Mouse (Mus musculus) cortical plate, adult 2 months (tissue): ENCODE measurements at regions not wholly inside any gene's neighbourhood (a gene's known extent, or its start where the extent isn't known, plus 50 kb on each side); places are given as distances from the start of the nearest gene placed in this dataset.

Experiments used
- H3K27ac ChIP-seq: fragments of 200-500 bp; 2 replicates; pipeline ENCODE4 v1.5.1; 2012; ENCODE audit warnings: low read length, control low read depth, inconsistent platforms; ENCODE audit not compliant: insufficient read depth
- H3K4me1 ChIP-seq: fragments of 200-500 bp; 2 replicates; pipeline ENCODE4 v1.6.1; 2011; ENCODE audit warnings: low read length; ENCODE audit not compliant: control insufficient read depth, insufficient read depth
- H3K4me3 ChIP-seq: fragments of 200-500 bp; 2 replicates; pipeline ENCODE4 v1.5.1; 2011; ENCODE audit warnings: mild to moderate bottlenecking, low read length, control low read depth; ENCODE audit not compliant: insufficient read depth
- CTCF ChIP-seq: fragments of 200-500 bp; IDR thresholded peaks from 2 replicates; pipeline ENCODE4 v1.5.1; 2011; ENCODE audit warnings: mild to moderate bottlenecking, control low read depth, low read length; ENCODE audit not compliant: insufficient read depth; ENCODE audit errors: extremely low read depth
- POLR2A ChIP-seq: fragments of 200-500 bp; IDR thresholded peaks from 2 replicates; pipeline ENCODE4 v1.6.1; 2011; ENCODE audit warnings: mild to moderate bottlenecking, low read length, control low read depth; ENCODE audit not compliant: insufficient read depth; ENCODE audit errors: extremely low read depth

DNA sequence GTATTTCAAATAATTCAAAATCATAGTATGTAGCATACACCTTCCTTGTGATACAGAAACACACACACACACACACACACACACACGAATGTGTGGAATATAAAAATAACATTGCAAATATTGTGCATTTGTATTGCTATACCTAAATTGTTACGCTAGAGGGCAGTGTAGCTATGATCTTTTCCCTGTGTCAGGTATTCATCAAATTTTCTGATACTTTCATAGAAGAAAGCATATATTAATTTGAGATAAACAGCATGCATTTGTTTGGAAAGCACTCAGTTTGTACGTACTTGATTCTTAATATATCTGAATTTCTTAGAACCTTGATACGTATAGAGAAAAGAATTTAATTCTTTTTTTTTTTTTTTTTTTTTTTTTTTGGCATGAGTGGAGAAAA, 1700.9 kb upstream of the Sel1l start:
- H3K4me3 ChIP-seq = no peak overlapping the region
- no peaks in the 10 kb centered on the region for H3K4me1 ChIP-seq
- TF ChIP-seq CTCF (no peak), POLR2A (no peak)
- no peak overlapping the region for H3K27ac ChIP-seq

DNA sequence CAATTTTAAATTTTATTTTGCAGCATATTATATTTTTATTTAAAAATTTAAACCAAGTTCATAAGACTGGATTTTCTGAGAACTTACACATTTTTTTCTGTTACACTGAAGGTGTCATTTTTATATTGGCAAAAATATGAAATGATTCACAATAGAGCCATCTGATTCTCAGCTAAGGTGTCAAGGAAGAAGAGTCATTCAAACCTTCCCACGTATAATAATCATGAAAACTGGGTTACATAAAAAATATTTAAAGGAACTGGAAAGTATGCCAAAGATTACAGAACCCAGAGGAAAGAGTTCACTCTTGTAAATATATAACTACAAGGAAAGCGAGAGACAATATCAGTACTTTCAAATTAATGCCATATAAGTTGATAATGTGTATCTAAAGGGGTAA, 1674.5 kb upstream of the Sel1l start:
- Histone ChIP-seq H3K27ac (no peak overlapping the region), H3K4me1 (no peaks in the 10 kb centered on the region), H3K4me3 (no peak overlapping the region)
- no peak for TF ChIP-seq CTCF
- TF ChIP-seq POLR2A = no peak

GRCm38 (mm10) chr12:93486381-93486780, 1637.4 kb upstream of the Sel1l start:
- no peak overlapping the region for H3K4me3 ChIP-seq
- no peak overlapping the region for H3K27ac ChIP-seq
- H3K4me1 ChIP-seq = no peaks in the 10 kb centered on the region
- TF ChIP-seq POLR2A (no peak), CTCF (no peak)

DNA sequence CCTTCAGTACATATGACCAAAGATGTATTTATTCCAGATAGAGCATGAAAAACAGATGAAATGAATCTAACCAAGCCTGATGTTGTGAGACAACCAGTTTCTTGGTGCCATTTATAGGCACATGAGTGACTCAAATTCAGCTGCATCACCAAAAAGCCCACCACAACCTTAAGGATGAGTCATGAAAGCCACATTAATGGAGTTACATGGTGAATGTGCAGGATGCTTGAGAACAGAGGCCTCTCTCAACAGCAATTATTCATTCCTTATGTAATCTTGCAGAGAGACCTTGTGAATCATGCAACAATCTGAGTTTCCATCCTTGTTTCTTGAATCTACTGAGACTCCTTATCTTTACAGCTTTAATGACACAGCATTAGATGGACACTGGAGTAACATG, 1613.1 kb upstream of the Sel1l start:
- no peak overlapping the region for H3K4me3 ChIP-seq
- H3K27ac ChIP-seq = no peak overlapping the region
- TF ChIP-seq POLR2A (no peak), CTCF (no peak)
- H3K4me1 ChIP-seq = no peaks in the 10 kb centered on the region; the same call in 1 of the 2 replicates

- H3K27ac ChIP-seq = no peak overlapping the region
- no peak overlapping the region for H3K4me3 ChIP-seq
- TF ChIP-seq POLR2A (no peak), CTCF (no peak)
- H3K4me1 ChIP-seq = no peaks in the 10 kb centered on the region
Measured at GRCm38 (mm10) chr12:93449436-93449835, 1600.5 kb upstream of the Sel1l start.

DNA sequence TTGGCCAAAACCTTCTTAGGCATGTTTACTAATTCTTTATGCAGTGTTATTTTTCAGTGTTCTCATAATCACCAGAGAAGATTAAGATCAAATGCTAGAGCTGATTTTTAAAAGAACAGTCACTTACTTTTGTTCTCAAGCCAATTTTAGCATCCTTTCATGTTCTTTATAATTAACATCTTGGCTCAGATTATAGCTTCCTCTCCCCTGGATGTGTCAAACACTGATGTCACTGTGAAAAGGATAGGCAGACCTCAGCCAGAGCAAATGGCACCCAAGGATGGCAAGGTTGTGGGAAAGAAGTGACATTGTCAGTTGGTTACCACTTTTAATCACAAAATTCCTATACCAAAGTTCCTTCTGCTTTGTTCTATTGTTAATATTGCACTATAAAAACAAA, 1580.3 kb upstream of the Sel1l start:
- Histone ChIP-seq H3K4me1 (no peaks in the 10 kb centered on the region), H3K4me3 (no peak overlapping the region), H3K27ac (no peak overlapping the region)
- TF ChIP-seq POLR2A = no peak
- TF ChIP-seq CTCF = no peak

GRCm38 (mm10) chr12:93427988-93428387, 1579.0 kb upstream of the Sel1l start:
- Histone ChIP-seq H3K4me1 (no peaks in the 10 kb centered on the region), H3K4me3 (no peak overlapping the region), H3K27ac (no peak overlapping the region)
- TF ChIP-seq CTCF = no peak
- no peak for TF ChIP-seq POLR2A

GRCm38 (mm10) chr12:93416381-93416780, 1567.4 kb upstream of the Sel1l start:
- Histone ChIP-seq H3K4me1 (no peaks in the 10 kb centered on the region), H3K4me3 (no peak overlapping the region), H3K27ac (no peak overlapping the region)
- TF ChIP-seq POLR2A (no peak), CTCF (no peak)

DNA sequence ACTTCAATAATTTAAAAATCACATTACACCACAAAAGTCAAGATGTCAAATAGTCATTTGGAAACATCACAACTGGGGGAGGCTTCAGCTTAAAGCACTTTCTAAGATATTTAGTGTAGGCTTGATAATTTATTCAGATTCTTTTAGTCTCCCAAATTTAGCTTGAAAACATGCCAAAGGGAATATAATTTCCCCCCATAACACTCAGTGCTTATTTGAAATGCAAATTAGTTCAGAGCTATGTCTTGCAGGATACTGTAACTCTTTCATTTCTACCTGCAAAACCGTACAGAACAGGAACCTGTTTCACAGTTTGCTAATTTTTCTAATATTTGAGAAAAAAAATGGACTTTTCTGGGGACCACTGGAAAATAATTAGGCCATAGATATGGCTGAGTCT, 1566.8 kb upstream of the Sel1l start:
- Histone ChIP-seq H3K4me1 (no peaks in the 10 kb centered on the region), H3K4me3 (no peak overlapping the region), H3K27ac (no peak overlapping the region)
- TF ChIP-seq POLR2A (no peak), CTCF (no peak)

DNA sequence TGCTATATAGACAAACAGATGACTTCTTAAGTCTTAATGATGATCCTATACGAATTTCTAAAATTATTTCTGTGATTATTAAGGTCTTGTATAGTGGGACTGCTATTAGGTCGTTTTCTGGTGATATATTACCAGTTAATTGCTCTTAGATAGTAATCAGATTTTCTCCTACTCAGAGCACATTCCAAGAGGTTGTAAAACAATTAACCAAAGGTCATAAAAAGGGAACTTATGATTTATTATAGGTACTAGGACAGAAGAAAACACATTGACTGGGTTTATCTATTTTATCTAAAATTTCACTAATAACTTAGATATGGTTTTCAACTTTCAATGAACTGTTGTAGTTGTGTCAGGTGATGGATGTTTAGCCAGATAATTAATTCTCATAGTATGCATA, 1536.6 kb upstream of the Sel1l start:
- TF ChIP-seq CTCF (no peak), POLR2A (no peak)
- Histone ChIP-seq H3K4me1 (no peaks in the 10 kb centered on the region), H3K27ac (no peak overlapping the region), H3K4me3 (no peak overlapping the region)

DNA sequence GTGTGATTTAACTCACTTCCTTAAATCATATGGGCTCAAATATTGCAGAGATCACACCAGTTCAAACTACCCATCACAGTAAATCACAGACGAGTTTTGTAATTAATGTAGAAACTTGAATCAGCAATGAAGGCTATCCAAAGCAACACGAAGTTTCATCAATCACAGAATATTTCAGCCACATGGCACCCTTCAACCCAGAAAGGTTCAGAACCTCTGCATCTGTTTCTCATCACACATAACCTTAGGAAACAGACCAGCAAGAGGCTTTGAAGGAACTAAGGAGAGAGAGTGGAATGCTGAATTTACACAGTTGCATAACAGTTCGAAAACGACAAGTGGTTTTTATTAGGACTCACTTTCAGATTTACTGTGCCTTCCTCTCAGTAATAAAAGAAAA, 1494.0 kb upstream of the Sel1l start:
- H3K4me3 ChIP-seq = no peak overlapping the region
- H3K27ac ChIP-seq = no peak overlapping the region
- H3K4me1 ChIP-seq = no peaks in the 10 kb centered on the region; the same call in 1 of the 2 replicates
- TF ChIP-seq POLR2A (no peak), CTCF (no peak)
